Mouse (Mus musculus) monocyte, adult 2 months (primary cell): Measurements from ENCODE around the gene Cyb561.

Source experiments
- DNase-seq, 2 experiments: peaks; one replicate each; pipeline ENCODE4 v3.0.0; 2022; ENCODE audit warnings: low spot score in 2 of 2, low read depth in 1 of 2

The Cyb561 gene

DNA sequence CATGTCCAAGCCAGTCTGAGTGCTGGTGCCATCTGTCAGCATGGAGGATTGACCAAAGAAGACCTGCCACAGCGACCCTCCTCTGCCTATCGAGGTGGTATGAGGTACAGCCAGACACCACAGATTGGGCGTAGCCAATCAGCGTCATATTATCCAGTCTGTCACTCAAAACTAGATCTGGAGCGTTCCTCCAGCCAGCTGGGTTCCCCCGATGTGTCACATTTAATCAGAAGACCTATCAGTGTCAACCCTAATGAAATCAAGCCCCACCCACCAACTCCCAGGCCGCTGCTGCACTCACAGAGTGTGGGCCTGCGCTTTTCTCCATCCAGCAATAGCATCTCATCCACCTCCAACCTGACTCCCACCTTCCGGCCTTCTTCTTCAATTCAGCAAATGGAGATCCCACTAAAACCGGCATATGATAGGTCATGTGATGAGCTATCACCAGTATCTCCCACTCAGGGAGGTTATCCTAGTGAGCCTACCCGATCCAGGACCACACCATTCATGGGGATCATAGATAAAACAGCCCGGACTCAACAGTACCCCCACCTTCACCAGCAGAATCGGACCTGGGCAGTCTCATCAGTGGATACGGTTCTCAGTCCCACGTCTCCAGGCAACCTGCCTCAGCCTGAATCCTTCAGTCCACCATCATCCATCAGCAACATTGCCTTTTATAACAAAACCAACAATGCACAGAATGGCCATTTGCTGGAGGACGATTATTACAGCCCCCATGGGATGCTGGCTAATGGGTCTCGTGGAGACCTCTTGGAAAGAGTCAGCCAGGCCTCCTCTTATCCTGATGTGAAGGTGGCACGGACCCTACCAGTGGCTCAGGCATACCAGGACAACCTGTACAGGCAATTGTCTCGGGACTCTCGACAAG is 30.1 kb downstream of the Cyb561 start:
- no peak for DNase-seq

DNA sequence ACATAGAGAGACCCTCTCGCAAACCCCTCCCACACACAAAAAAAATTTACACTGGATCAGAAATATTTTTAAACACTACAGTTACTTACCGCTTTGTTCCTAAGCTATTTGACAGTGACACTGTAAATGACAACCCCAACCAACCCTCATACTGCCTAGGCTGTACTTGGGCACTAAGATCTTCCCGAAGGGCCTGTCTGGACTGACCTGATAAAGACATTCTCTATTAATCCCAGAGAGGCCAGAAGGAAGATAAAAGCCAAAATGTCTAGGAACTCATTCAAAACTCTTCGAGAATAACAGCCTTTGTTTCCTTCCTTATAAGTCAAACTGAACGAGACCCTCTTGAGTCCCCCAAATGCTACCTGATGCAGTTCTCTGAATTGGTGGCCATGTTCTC is 31.9 kb downstream of the Cyb561 start:
- DNase-seq, result no peak

DNA sequence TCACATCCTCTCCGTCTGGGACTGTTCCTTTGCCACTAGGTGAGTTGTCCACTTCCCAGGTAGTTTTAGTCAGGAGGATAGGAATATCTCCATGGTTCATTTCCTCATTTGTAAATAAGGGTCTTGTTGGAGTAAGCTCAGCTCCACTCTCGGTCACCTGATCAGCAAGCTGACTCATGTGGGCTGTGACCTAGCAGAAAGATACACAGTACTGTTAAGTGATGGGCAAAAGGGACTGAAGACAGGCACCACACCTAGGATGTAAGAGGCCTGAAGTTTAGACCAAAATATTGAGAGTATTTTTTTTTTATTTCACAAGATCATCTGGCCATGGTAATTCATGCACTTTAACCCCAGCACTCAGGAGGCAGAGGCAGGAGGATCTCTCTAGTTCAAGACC is 32.3 kb downstream of the Cyb561 start:
- no peak for DNase-seq

DNA sequence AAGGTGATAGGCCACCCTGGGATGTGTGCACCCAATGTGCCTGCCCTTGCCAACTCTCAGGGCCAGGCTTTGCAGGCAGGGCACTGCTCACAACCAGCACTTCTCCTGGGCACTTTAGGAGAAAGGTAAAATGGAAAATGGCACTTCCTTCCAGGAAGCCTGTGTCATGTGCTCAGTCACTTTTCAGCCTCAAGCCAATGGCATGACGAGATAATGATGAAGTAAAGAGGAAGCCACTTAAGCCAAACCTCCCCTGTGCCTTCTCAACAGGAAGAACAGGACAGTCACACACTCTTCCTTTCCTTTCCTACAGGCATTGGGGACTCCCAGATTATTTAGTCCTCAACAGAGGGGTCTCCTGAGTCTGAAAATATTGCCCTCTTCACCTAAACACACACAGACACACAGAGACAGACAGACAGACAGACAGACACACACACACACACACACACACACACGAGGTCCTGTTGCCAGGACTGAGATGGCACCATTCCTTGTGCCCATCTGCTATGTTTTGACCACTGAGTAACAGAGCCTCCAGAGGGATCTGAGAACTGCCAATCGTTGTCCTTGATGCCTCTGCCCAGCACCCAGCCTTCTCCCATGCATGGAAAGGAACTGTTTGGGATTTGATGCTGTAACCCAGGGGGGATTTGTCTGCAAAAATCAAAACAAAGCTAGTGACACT is 32.9 kb downstream of the Cyb561 start:
- DNase-seq, result no peak

DNA sequence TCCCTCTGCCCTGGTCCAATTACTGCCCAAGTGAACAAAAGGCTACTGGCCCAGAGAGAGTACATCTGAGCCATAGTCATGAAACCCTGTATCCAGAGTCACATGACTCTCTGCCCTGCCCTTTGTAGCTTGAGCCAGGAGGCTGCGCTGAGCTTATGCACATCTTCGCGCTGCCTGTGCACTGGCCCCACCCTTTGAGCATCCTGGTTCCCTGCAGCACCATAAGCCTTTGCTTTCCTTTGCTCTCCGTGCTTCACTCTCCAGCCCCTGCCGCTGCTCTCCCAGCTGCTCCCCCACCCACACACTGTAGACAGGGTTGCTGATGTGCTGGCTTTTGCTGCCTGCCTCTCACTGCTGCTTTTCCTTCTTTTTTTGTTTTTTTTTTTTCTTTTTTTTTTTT is 39.6 kb downstream of the Cyb561 start:
- DNase-seq, result no peak

DNA sequence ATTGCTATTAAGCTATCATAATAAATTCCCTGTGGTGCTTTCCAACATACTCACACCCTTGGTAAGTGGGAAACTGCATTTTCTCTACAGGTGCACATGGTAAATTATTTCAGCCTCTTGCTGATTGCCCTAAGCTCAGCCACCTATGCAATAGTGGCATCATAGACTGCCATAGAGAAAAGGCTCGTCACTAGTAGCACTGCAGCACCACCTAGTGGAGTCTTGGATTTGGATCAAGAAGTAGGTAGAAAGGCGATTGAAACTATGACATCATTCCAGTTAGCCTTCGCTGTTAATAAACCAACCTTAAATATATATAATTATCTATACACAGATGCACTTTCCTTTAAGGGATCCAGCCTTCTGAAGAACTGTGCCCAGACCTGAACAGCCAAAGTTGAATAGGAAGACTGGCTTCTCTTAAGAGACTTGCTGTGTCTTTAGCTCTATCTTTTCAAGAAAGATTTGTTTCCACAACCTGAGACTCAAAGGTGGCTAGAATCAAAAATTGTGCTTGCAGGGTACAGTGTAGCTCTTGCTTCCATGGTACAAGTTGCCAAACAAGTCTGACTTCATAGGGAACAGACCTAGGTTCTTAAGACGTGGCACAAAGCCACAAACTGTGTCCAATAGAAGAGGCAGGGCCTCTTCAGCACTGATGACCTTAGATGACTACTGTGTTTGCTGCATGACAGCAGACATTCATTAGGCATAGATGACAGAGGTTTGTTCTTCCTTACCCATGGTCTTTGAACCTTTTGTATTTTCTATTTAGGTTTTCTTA is 41.4 kb downstream of the Cyb561 start:
- peak in 1 of 2 experiments; percentile 34 for DNase-seq

DNA sequence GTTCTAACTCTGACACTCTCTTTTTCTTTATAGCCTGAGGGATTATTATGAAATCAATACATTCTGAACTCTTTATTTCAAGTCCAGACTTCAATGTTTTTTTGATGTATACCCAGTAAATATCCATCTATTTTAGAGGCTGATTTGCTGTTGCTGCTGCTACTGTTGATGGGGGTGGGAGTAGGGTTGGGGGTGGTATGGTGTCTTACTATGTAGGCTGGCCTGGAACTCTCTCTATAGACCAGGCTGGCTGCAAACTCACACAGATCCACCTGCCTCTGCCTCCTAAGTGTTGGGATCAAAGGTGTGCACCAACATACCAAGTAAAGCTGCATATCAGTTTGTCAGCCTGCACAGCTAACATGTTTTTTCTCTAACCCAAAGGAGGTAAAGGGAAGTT is 42.0 kb downstream of the Cyb561 start:
- DNase-seq, result no peak

DNA sequence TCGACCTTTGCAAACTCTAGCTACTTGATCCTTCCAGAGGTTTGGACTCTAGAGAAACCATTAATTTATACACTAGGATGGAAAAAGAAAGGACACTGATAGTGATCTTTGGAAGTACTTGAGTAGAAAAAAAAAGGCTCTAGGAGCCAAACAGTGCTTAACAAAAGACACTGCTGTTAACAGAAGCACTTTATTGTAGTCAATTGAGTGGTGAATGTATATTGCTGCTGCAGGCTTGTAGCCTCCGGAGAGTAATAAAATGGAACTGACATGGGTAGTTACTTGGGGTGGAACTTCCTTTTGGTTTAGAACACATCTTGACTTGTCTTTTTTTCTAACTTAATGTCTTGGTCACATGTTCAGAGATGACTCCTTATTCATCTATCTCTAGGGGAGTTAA is 43.5 kb downstream of the Cyb561 start:
- DNase-seq, result no peak

DNA sequence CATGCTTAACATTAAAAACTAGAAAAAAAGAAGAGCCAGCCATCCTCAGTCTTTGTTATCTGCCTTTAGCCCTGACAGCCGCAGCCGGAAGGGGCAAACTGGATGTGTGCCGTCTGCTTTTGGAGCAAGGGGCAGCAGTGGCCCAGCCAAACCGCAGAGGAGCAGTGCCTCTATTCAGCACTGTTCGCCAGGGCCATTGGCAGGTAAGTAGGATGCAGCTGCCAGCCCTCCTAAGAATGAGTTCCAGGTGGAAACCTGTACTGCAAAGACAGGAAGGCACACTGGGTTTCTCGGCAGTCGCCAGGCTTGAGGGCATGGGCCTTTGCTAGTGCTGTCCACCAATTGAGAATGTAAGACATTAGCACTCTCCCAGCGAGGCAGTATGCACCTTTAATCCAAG is 44.2 kb downstream of the Cyb561 start:
- DNase-seq, result no peak

DNA sequence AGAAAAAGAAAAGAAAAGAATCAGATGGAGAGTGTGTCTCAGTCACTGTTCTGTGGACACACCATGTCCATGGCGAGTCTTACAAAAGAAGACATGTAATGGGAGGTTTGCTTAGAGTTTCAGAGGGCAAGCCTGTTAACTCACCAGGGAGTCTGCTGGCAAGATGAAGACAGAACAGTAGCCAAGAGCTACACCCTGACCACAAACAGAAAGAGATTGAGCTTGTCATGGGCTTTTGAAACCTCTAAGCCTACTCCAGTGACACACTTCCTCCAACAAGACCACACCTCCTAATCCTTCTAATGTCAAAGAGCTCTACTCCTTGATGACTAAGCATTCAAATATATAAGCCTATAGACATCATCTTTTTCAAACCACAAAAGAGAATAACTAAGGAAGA is 45.8 kb downstream of the Cyb561 start:
- DNase-seq, result no peak

DNA sequence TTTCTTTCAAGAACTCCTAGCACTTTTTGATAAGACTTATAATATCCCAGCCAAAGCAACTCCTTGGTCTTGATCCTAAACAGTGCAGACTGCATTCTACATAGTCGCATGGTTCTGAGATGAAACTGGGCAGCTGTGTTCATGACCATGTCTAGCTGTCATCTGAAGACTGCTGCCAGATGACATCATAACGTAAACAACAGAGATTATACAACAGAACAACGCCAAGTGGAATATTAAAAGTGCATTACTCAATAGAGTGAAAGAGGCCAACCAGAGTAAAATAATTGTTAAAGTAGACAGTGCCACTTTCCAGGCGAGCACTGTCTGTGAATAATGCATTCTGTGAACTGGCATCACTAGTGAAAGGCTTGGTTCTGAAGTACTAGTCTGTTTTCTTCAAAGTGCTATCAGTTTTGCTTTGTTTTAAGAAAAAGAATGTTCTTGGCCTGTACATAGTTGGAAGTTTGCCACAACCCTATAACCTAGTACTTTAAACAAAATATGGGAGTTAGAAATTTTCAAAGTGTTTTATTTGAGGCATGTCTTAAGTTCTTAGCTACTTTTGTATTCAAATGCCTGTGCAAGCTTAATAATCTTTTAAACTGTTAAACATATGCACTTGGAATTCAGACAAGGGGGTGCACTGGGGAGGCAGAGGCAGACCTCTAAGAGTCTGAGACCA is 47.5 kb downstream of the Cyb561 start:
- DNase-seq, result no peak

DNA sequence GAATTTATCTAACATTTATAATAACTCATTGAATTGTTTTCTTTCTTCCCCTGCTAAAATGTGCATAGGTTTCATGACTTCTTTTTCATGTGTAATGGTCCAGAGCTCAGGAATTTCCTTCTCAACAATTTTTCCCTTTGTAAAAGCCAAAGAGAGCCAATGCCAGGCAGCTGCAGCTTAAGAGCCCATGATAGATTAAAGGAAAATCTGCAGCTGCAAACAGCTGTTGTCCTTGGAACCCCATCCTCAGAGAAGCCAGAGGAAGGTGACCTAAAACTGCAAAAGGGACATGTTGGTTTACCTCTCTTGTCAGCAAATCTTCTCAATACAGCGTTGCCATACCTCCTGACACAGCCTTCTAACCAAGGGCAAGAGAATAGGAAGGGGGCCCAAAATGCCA is 50.2 kb downstream of the Cyb561 start:
- no peak for DNase-seq

DNA sequence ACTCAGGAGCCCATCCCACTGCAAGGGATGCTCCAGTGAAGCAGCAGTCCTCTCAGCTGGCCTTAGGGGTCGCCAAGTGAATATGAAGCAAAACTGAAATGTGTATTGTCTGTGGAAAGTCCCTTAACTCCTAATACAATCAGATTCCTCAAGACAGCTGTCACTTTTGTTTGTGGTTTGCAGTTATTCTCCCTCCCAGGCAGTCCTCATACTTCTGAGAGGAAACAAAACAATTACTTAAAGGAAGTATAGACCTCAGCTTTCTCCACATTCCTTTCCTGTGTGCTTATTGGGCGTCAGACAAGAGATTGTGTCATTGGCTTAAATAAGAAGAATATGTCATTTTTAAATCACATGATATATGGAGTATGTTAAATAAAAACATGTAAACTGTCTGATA is 51.6 kb downstream of the Cyb561 start:
- DNase-seq, result no peak

DNA sequence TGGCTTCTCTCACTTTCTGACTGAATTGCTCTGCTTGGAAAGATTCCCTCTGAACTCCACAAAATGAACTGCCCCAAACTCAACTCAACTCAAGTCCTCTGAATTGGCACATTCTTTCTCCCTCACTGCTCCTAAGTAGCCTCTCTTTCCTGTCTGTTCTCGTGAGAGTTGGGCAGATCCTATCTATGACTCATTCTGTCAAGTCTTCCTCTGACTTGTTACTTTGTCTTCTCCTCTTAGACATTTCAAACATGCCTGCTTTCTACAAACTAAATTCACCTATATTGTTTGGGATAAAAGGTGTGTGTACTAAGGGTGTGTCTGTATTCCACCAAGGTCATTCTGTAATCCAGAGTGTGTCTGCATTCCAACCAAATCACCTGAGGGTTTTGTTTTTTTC is 54.0 kb downstream of the Cyb561 start:
- no peak for DNase-seq

DNA sequence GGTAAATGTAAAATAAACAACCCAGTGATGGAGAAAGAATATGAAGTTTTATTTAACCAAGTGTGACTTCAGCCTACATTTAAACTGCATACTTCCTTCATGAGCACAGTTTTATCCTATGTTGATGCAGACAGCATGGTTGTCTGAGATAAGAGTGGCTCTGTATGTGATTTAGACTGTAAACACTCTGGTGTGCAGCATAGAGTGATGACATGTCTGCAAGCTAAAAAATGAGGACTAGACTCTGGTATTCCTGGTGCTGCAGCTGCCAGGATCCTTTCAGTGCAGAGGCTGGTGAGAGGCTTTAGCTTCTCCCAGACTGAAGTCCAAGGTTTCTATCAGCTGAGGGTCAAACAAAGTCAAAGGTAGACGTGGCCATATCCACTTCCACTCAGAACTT is 65.9 kb downstream of the Cyb561 start:
- no peak for DNase-seq

DNA sequence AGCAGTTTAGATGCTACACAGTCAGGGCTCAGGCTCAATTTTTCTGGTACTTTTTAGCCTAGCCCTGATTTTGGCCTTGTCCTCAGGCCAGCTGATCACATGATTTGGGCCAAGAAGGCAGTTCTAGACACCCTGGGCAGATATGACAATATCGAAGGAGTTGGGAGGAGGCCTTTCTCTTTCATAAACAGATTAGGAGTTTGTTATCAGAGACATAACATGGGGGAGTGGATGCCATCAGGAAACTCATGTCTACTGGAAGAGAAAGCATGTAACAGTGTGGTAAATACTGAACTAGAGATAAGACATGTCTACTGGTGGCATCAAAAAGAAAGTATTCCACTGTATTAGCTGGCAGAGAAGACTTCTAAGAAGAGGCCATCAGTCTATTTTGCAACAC is 67.6 kb downstream of the Cyb561 start:
- no peak for DNase-seq
